Mouse (Mus musculus) CH12.LX (cell line): ENCODE data around the gene Asic2. TPM values are rescaled to one million over a fixed set of nuclear protein-coding genes. Genes with fewer than 3 reads are reported as not detected.
A peak's percentile ranks its signal among the peaks of the same experiment; 100 is the strongest.

Source experiments
- DNase-seq: peaks from one replicate; pipeline ENCODE4 v3.0.0-alpha.2; 2013; ENCODE audit errors: extremely low read depth
- H3K27ac ChIP-seq: 2 replicates; pipeline ENCODE4 v1.5.1; 2012; ENCODE audit warnings: low read depth, mild to moderate bottlenecking, control low read depth, moderate library complexity; ENCODE audit not compliant: insufficient read depth
- H3K27me3 ChIP-seq: replicated peaks from 2 replicates; pipeline ENCODE3; 2012; ENCODE audit warnings: inconsistent platforms
- H3K36me3 ChIP-seq, 2 experiments: replicated peaks in 1 of 2; 2 replicates each; pipeline versions ENCODE3 to v1.6.1; 2012; ENCODE audit warnings: inconsistent platforms in 1 of 2, low read length in 1 of 2, mild to moderate bottlenecking in 1 of 2, mixed read lengths in 1 of 2, moderate library complexity in 1 of 2; ENCODE audit not compliant: control insufficient read depth in 1 of 2, insufficient read depth in 1 of 2
- H3K4me1 ChIP-seq, 2 experiments: 2 replicates each; pipeline ENCODE4 v1.6.1; 2012; ENCODE audit warnings: inconsistent platforms in 1 of 2, moderate library complexity in 1 of 2; ENCODE audit not compliant: insufficient read depth in 2 of 2, control insufficient read depth in 1 of 2
- H3K4me2 ChIP-seq: 2 replicates; pipeline ENCODE4 v1.6.1; 2012; ENCODE audit warnings: low read depth, mild to moderate bottlenecking, control low read depth; ENCODE audit not compliant: poor library complexity, insufficient read depth, severe bottlenecking
- H3K4me3 ChIP-seq, 3 experiments: fragments of 150-350 bp in 1 of 3; sonication (generic) in 1 of 3; replicated peaks in 1 of 3; 2 replicates each; pipeline versions ENCODE3 to v1.5.1; 2011 to 2012; ENCODE audit warnings: low read depth in 2 of 3, low read length in 2 of 3, mild to moderate bottlenecking in 2 of 3, moderate library complexity in 2 of 3, control low read depth in 1 of 3, improper control_type of control experiment in 1 of 3, inconsistent platforms in 1 of 3, mixed read lengths in 1 of 3; ENCODE audit not compliant: poor library complexity in 1 of 3
- H3K79me2 ChIP-seq: replicated peaks from 2 replicates; pipeline ENCODE4 v1.6.1; 2012; ENCODE audit warnings: mild to moderate bottlenecking, moderate library complexity; ENCODE audit not compliant: control insufficient read depth, poor library complexity, insufficient read depth, severe bottlenecking; ENCODE audit errors: extremely low read depth
- H3K9ac ChIP-seq: 2 replicates; pipeline ENCODE4 v1.6.1; 2012; ENCODE audit warnings: low read depth, mild to moderate bottlenecking, control low read depth, moderate library complexity; ENCODE audit not compliant: insufficient read depth
- H3K9me3 ChIP-seq: replicated peaks from 2 replicates; pipeline ENCODE3; 2012; ENCODE audit warnings: low read length, inconsistent platforms, mixed read lengths
- CHD1 ChIP-seq: IDR thresholded peaks from 2 replicates; pipeline ENCODE4 v1.6.1; 2012; ENCODE audit warnings: low read depth, low read length, improper control_type of control experiment, inconsistent platforms
- CHD2 ChIP-seq: IDR thresholded peaks from 2 replicates; pipeline ENCODE4 v1.6.1; 2011; ENCODE audit warnings: low read length, improper control_type of control experiment
- CTCF ChIP-seq, 2 experiments: IDR thresholded peaks in 1 of 2; conservative IDR thresholded peaks in 1 of 2; 2 replicates each; pipeline ENCODE4 v1.5.1; 2011 to 2012; ENCODE audit warnings: low read depth in 2 of 2, low read length in 2 of 2, improper control_type of control experiment in 1 of 2, inconsistent platforms in 1 of 2, mild to moderate bottlenecking in 1 of 2, moderate library complexity in 1 of 2
- JUN ChIP-seq: IDR thresholded peaks from 2 replicates; pipeline ENCODE4 v1.6.1; 2011; ENCODE audit warnings: low read depth, mild to moderate bottlenecking, low read length, improper control_type of control experiment, moderate library complexity; ENCODE audit not compliant: insufficient read depth
- MAFK ChIP-seq: IDR thresholded peaks from 2 replicates; pipeline ENCODE4 v1.6.1; 2011; ENCODE audit warnings: low read length, improper control_type of control experiment; ENCODE audit not compliant: insufficient replicate concordance
- NRF1 ChIP-seq: IDR thresholded peaks from 2 replicates; pipeline ENCODE4 v1.6.1; 2014; ENCODE audit warnings: low read depth, mild to moderate bottlenecking, inconsistent platforms, low read length, improper control_type of control experiment, moderate library complexity
- TBP ChIP-seq: conservative IDR thresholded peaks from 2 replicates; pipeline ENCODE4 v1.6.1; 2011; ENCODE audit warnings: low read depth, low read length, improper control_type of control experiment
- UBTF ChIP-seq: IDR thresholded peaks from 2 replicates; pipeline ENCODE4 v1.6.1; 2012; ENCODE audit warnings: low read depth, mild to moderate bottlenecking, inconsistent platforms, low read length, improper control_type of control experiment, moderate library complexity
- dilution Hi-C: fragments of 300-500 bp; cut with MboI; formaldehyde crosslinking; loops from 2 replicates; pipeline ENCODE4 v1.14.3; 2020; ENCODE audit warnings: low sequenced_read_pairs; ENCODE audit not compliant: extremely low pct_unique_long_range_greater_than_20kb, extremely low pct_ligation_motif_present
- in situ Hi-C: fragments of 300-500 bp; cut with MboI; formaldehyde crosslinking; loops from 3 replicates; pipeline ENCODE4 v1.14.3; 2019; ENCODE audit warnings: low sequenced_read_pairs, low pct_ligation_motif_present, low pct_unique_long_range_greater_than_20kb, mixed read lengths
- polyA plus RNA-seq: library from polyadenylated mRNA; unstranded; fragments of >175 nt; gene quantifications from 2 replicates; pipeline ENCODE4 v1.2.1, GENCODE M21; 2012; ENCODE audit warnings: low read depth; ENCODE audit not compliant: insufficient read length
- total RNA-seq, 2 experiments: library from RNA; depleted of rRNA; stranded (reverse); fragments of 300-350 nt in 1 of 2; fragments of >200 nt in 1 of 2; gene quantifications; 2 replicates each; pipeline ENCODE4 v1.2.3; 2012 to 2014

Asic2 gene
- total and polyA plus RNA-seq, 3 experiments: not detected

GRCm38 (mm10) chr11:81767781-81768180 is 200.5 kb downstream of the Asic2 start:
- H3K4me3 ChIP-seq: no peak overlapping the region
- H3K9ac ChIP-seq: no peak overlapping the region
- no peak for DNase-seq
- TF ChIP-seq JUN: no peak
- TF ChIP-seq NRF1: no peak
- no peak for TF ChIP-seq MAFK
- in situ Hi-C loops: no loop called here
- no peaks in the 10 kb centered on the region for H3K4me1 ChIP-seq
- no peaks in the 10 kb centered on the region for H3K9me3 ChIP-seq
- no peak overlapping the region for H3K27ac ChIP-seq
- dilution Hi-C loops: no loop called here
- H3K4me2 ChIP-seq: no peak overlapping the region
- no peaks in the 10 kb centered on the region for H3K79me2 ChIP-seq
- H3K27me3 ChIP-seq: peaks cover 90% of the 10 kb centered on the region
- no peaks in the 10 kb centered on the region for H3K36me3 ChIP-seq

DNA sequence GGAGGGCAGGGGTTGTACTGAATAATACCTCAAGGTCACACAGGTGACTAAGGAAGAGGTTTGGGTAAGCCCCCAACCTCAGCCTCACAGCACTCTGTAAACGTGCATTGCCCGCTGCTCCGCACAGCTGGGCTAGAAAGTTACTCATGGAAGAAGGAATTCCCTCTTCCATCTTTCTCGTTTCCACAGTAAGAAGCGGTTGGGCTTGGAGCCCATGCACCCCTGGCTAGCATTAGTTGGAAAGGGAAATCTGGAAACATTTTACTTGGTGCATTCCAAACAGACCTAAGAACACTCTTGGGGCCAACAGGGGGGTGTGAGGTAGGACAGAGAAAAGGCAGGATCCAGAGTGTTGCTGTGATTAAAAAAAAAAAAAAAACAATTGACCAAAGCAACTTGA is 203.0 kb downstream of the Asic2 start:
- Histone ChIP-seq H3K36me3 (no peaks in the 10 kb centered on the region), H3K79me2 (no peaks in the 10 kb centered on the region), H3K9ac (no peak overlapping the region), H3K27ac (no peak overlapping the region), H3K27me3 (peaks cover 90% of the 10 kb centered on the region), H3K4me1 (no peaks in the 10 kb centered on the region), H3K4me2 (no peak overlapping the region), H3K4me3 (no peak overlapping the region), H3K9me3 (no peaks in the 10 kb centered on the region)
- DNase-seq: no peak
- TF ChIP-seq NRF1: no peak
- no peak for TF ChIP-seq TBP
- no peak for TF ChIP-seq UBTF
- TF ChIP-seq CHD1: no peak
- dilution Hi-C loops (no loop called here), in situ Hi-C loops (no loop called here)

GRCm38 (mm10) chr11:81764778-81765177 is 203.5 kb downstream of the Asic2 start:
- TF ChIP-seq CHD2 (no peak), CTCF (conservative IDR thresholded peaks at IDR 0.05 in 1 of 2, IDR thresholded peaks at IDR 0.05 in 1 of 2; ENCODE audit: low read depth in 2 of 2, low read length in 2 of 2) (peak in 1 of 2 experiments; percentile 30; a peak in 1 of 4 replicates)

More at GRCm38 (mm10) chr11:81764778-81765177, 203.5 kb downstream of the Asic2 start:
- H3K4me1 ChIP-seq: no peaks in the 10 kb centered on the region
- H3K9me3 ChIP-seq: no peaks in the 10 kb centered on the region
- no peaks in the 10 kb centered on the region for H3K79me2 ChIP-seq
- dilution Hi-C loops: no loop called here
- H3K4me3 ChIP-seq: no peak overlapping the region
- H3K27me3 ChIP-seq: peaks cover 90% of the 10 kb centered on the region
- DNase-seq: no peak
- in situ Hi-C loops: no loop called here
- H3K27ac ChIP-seq: no peak overlapping the region
- no peak overlapping the region for H3K4me2 ChIP-seq
- H3K36me3 ChIP-seq: no peaks in the 10 kb centered on the region
- H3K9ac ChIP-seq: no peak overlapping the region
